Mouse (Mus musculus) limb, embryonic 12.5 days (tissue): ENCODE data around the gene Lmx1a. TPM values are rescaled to one million over a fixed set of nuclear protein-coding genes. Genes with fewer than 3 reads are reported as not detected.

Experiments used
- ATAC-seq: fragments of 200-750 bp; cut with Nextera tagmentation; 2 replicates; pipeline ENCODE4 v1.8.0; 2017; ENCODE audit warnings: low read depth, moderate TSS enrichment; ENCODE audit not compliant: insufficient number of reproducible peaks, insufficient read depth, low FRiP score, low TSS enrichment
- H3K27ac ChIP-seq: fragments of 300-500 bp; sonication (generic); 2 replicates; pipeline ENCODE4 v1.5.1; 2016; ENCODE audit warnings: mild to moderate bottlenecking, moderate library complexity
- H3K27me3 ChIP-seq: fragments of 300-500 bp; sonication (generic); 2 replicates; pipeline ENCODE4 v1.6.1; 2016; ENCODE audit warnings: mild to moderate bottlenecking, moderate library complexity
- H3K36me3 ChIP-seq: fragments of 300-500 bp; sonication (generic); 2 replicates; pipeline ENCODE4 v1.6.1; 2016; ENCODE audit warnings: mild to moderate bottlenecking, moderate library complexity
- H3K4me1 ChIP-seq: fragments of 300-500 bp; sonication (generic); replicated peaks from 2 replicates; pipeline ENCODE4 v1.6.1; 2016
- H3K4me2 ChIP-seq: fragments of 300-500 bp; sonication (generic); 2 replicates; pipeline ENCODE4 v1.6.1; 2016; ENCODE audit warnings: mild to moderate bottlenecking, moderate library complexity
- H3K4me3 ChIP-seq: fragments of 300-500 bp; sonication (generic); replicated peaks from 2 replicates; pipeline ENCODE4 v1.5.1; 2016; ENCODE audit warnings: mild to moderate bottlenecking
- H3K9ac ChIP-seq: fragments of 300-500 bp; sonication (generic); replicated peaks from 2 replicates; pipeline ENCODE4 v1.6.1; 2016; ENCODE audit warnings: mild to moderate bottlenecking, moderate library complexity
- H3K9me3 ChIP-seq: fragments of 300-500 bp; sonication (generic); 2 replicates; pipeline ENCODE4 v1.6.1; 2016; ENCODE audit warnings: mild to moderate bottlenecking, moderate library complexity
- whole genome bisulfite sequencing: fragments of 180-500 bp; shearing (Covaris S2); methylation state at CpG from one replicate; pipeline ENCODE4 v1.1.7; 2016; 5-methylcytosine and 5-hydroxymethylcytosine counted together
- polyA plus RNA-seq: library from polyadenylated mRNA; unstranded; fragments of >200 nt; fragmentation: Nextera tagmentation; extraction: Ambion mirVana; gene quantifications from 2 replicates; pipeline ENCODE4 v1.2.1, GENCODE M21; 2016

Gene Lmx1a
- polyA plus RNA-seq, 1 experiment from 2014 or later: 0.88 TPM

GRCm38 (mm10) chr1:167888816-167889215, 199.8 kb downstream of the Lmx1a start:
- 0 out of 2 replicates have a peak overlapping the region, but pooled peaks have one; percentile 28 for H3K9ac ChIP-seq

GRCm38 (mm10) chr1:167896234-167896633, 207.2 kb downstream of the Lmx1a start:
- H3K4me2 ChIP-seq: no peak overlapping the region
- 0 out of 2 replicates have a peak, but pooled peaks cover 6% of the 10 kb centered on the region for H3K4me1 ChIP-seq
- 39% methylated on average over 7 of the region's 7 CpGs for WGBS
- no peaks in the 10 kb centered on the region for H3K27me3 ChIP-seq
- no peak overlapping the region for H3K9ac ChIP-seq
- no peak overlapping the region for H3K4me3 ChIP-seq
- no peaks in the 10 kb centered on the region for H3K36me3 ChIP-seq
- no peaks in the 10 kb centered on the region for H3K9me3 ChIP-seq
- no peak overlapping the region for H3K27ac ChIP-seq
- peak; percentile 56; the same call in 1 of the 2 replicates for ATAC-seq

More at GRCm38 (mm10) chr1:167888816-167889215, 199.8 kb downstream of the Lmx1a start:
- H3K9me3 ChIP-seq: no peaks in the 10 kb centered on the region
- 6% methylated on average over 9 of the region's 9 CpGs for WGBS
- ATAC-seq: no peak
- no peaks in the 10 kb centered on the region for H3K36me3 ChIP-seq
- H3K4me3 ChIP-seq: peak overlapping the region; percentile 29
- 0 out of 2 replicates have a peak, but pooled peaks cover 6% of the 10 kb centered on the region for H3K4me1 ChIP-seq
- peaks cover 26% of the 10 kb centered on the region for H3K27me3 ChIP-seq
- no peak overlapping the region for H3K27ac ChIP-seq
- peak overlapping the region; percentile 46 for H3K4me2 ChIP-seq

Other genes with a start within 250 kb of the Lmx1a start
- gene Lrrc52, start 222.5 kb upstream of the Lmx1a start, polyA plus RNA-seq: not detected in 2 replicates
- 14.2 and 14.4 TPM in 2 replicates for gene Rxrg, start 90.9 kb upstream of the Lmx1a start, polyA plus RNA-seq